Mouse (Mus musculus): ENCODE data around the gene March10.

DNA sequence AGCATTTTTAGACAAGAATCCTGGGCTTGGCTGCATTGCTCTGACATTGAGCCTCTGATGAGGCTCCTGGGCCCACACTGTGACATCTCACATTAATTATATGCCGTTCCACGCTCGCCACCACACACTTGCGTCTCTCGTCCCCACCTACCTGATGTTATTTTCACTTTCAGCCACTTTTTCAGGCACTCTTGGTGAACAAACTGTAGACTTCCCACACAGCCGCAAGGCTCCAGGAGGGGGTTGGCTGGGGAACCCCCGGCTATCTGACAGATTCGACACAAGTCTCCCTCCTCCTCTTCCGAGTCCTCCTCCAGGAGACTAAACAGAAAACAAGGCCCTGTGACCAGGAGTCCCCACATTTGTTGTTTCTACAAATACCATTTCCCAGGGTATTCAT lies 71.3 kb downstream of the March10 start:
- TF ChIP-seq CEBPB (IDR thresholded peaks at IDR 0.05; ENCODE audit: insufficient read depth, poor library complexity, severe bottlenecking): no peak
- no peak for TF ChIP-seq MYOG (IDR thresholded peaks at IDR 0.05; ENCODE audit: control insufficient read depth in 1 of 3, insufficient read depth in 1 of 3, insufficient read length in 2 of 3, low read depth in 2 of 3)
- no peak for TF ChIP-seq POLR2A (IDR thresholded peaks at IDR 0.05; ENCODE audit: insufficient read length, low read depth)
- TF ChIP-seq E2F4 (IDR thresholded peaks at IDR 0.05; ENCODE audit: insufficient read depth): no peak
- TF ChIP-seq USF1 (IDR thresholded peaks at IDR 0.05; ENCODE audit: low read depth): no peak
- no peak for TF ChIP-seq SRF (IDR thresholded peaks at IDR 0.05; ENCODE audit: control insufficient read depth, insufficient read length, low read depth)
- no peak for TF ChIP-seq POLR2AphosphoS2 (IDR thresholded peaks at IDR 0.05; ENCODE audit: insufficient read length, low read depth)
- TF ChIP-seq MAX (IDR thresholded peaks at IDR 0.05; ENCODE audit: low read depth): no peak
- no peak for TF ChIP-seq TCF12 (IDR thresholded peaks at IDR 0.05; ENCODE audit: insufficient read depth, poor library complexity, severe bottlenecking)
- no peak for TF ChIP-seq REST (IDR thresholded peaks at IDR 0.05; ENCODE audit: insufficient read depth, insufficient read length)
- TF ChIP-seq MYOD1 (IDR thresholded peaks at IDR 0.05; ENCODE audit: control insufficient read depth in 1 of 3, insufficient read length in 2 of 3, low read depth in 2 of 3): no peak
